Mouse (Mus musculus) heart, embryonic 10.5 days (tissue): ENCODE measurements around the gene 4933412E24Rik. TPM values are rescaled to one million over a fixed set of nuclear protein-coding genes. Genes with fewer than 3 reads are reported as not detected.

Experiments used
- DNase-seq: peaks from one replicate; pipeline ENCODE4 v3.0.0-alpha.2; 2017; ENCODE audit warnings: low spot score
- H3K27ac ChIP-seq: fragments of 300-500 bp; sonication (generic); 2 replicates; pipeline ENCODE4 v1.5.1; 2016; ENCODE audit warnings: mild to moderate bottlenecking
- H3K27me3 ChIP-seq: fragments of 300-500 bp; sonication (generic); 2 replicates; pipeline ENCODE4 v1.6.1; 2016; ENCODE audit warnings: mild to moderate bottlenecking; ENCODE audit not compliant: poor library complexity, insufficient read depth, severe bottlenecking
- H3K36me3 ChIP-seq: fragments of 300-500 bp; sonication (generic); 2 replicates; pipeline ENCODE4 v1.6.1; 2016; ENCODE audit warnings: mild to moderate bottlenecking, moderate library complexity
- H3K4me1 ChIP-seq: fragments of 300-500 bp; sonication (generic); 2 replicates; pipeline ENCODE4 v1.6.1; 2016; ENCODE audit warnings: mild to moderate bottlenecking
- H3K4me3 ChIP-seq: fragments of 300-500 bp; sonication (generic); 2 replicates; pipeline ENCODE4 v1.5.1; 2016; ENCODE audit warnings: mild to moderate bottlenecking, moderate library complexity
- H3K9me3 ChIP-seq: fragments of 300-500 bp; sonication (generic); 2 replicates; pipeline ENCODE4 v1.6.1; 2016; ENCODE audit warnings: mild to moderate bottlenecking, moderate library complexity
- WGBS: fragments of 180-500 bp; shearing (Covaris S2); methylation state at CpG from one replicate; pipeline ENCODE4 v1.1.7; 2016; 5-methylcytosine and 5-hydroxymethylcytosine counted together
- polyA plus RNA-seq: library from polyadenylated mRNA; unstranded; fragments of >200 nt; fragmentation: Nextera tagmentation; extraction: Ambion mirVana; gene quantifications from 2 replicates; pipeline ENCODE4 v1.2.1, GENCODE M21; 2016

Gene 4933412E24Rik
- polyA plus RNA-seq, result not detected in 2 replicates

- Histone ChIP-seq H3K4me3 (no peak within 1 kb of the TSS), H3K27me3 (no peaks in the 10 kb centered on the region), H3K27ac (no peak within 1 kb of the TSS), H3K9me3 (no peaks in the 10 kb centered on the region), H3K36me3 (no peaks in the 10 kb centered on the region), H3K4me1 (peaks cover 18% of the 10 kb centered on the region)
- WGBS, result 91% methylated on average over 7 of the region's 7 CpGs
- DNase-seq, result no peak
These were observed at the start of gene 4933412E24Rik for GRCm38 (mm10) chr15:60016513-60016912. 4933412E24Rik (minus strand) TSS chr15:60016613.

DNA sequence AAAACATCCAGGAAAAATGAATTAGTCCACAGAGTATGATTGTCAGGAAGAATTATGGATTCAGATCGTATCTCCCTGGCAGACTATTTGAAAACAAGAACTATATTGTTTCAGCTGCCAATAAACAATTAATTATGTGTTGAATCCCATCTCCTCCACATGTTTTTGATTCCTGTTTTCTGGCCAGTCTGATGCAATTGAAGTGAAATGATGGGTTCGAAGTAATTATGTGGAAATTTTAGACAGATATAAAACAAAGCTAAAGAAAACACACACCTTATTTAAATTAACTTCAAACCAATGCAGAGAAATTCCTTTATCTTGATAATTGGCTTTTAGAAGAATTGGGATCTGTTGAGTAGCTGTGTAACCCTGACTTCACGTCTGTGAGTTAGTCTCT is 14.3 kb upstream of the 4933412E24Rik start:
- no peaks in the 10 kb centered on the region for H3K9me3 ChIP-seq
- H3K4me3 ChIP-seq, result no peak overlapping the region
- DNase-seq, result no peak
- H3K36me3 ChIP-seq, result no peaks in the 10 kb centered on the region
- H3K27me3 ChIP-seq, result no peaks in the 10 kb centered on the region
- no peak overlapping the region for H3K27ac ChIP-seq
- H3K4me1 ChIP-seq, result no peaks in the 10 kb centered on the region
- 73% methylated on average over 3 of the region's 3 CpGs for WGBS

DNA sequence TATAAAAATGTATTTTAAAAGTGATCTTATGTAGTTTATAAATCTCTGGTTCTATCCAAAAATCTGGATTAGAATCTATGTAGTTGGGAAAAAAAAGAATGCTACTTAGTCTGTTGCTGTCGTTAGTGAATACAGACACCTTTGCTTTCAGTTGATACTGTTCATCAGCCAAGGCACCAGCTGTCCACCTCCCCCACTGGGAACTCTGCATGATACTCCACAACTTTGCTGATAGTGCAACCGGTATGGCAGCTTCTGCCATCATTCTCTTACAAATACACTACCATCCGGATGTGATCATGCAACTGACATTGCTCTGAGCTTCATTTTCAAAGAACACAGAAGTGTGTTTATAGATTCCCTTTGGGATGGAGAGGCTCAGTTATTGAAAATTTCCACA is 4.8 kb upstream of the 4933412E24Rik start:
- DNase-seq, result no peak
- 38% methylated on average over 3 of the region's 3 CpGs for WGBS

DNA sequence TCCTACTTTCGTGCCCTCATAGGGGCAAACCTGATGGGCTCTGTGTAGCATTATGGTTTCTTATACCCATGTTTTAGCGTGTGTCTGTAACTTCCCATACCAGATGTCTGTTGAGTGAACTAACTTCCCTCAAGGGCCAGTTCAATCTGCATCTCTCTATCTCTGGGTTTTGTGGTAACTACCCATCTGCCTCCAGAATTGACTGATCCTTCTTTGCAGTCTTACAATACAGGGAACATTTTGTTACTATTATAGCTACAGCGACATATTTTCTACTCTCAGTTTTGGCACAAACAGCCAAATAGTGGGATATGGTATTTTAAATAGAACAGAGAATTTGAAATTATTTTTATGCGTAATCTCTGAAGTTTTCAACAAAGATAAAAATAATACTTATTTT is 6.2 kb downstream of the 4933412E24Rik start:
- no peak for DNase-seq
- peaks cover 14% of the 10 kb centered on the region for H3K4me1 ChIP-seq
- no peaks in the 10 kb centered on the region for H3K27me3 ChIP-seq
- 87% methylated on average over 4 of the region's 4 CpGs for WGBS
- no peak overlapping the region for H3K27ac ChIP-seq
- no peaks in the 10 kb centered on the region for H3K9me3 ChIP-seq
- no peaks in the 10 kb centered on the region for H3K36me3 ChIP-seq
- no peak overlapping the region for H3K4me3 ChIP-seq

More for the DNA sequence above, 4.8 kb upstream of the 4933412E24Rik start:
- H3K36me3 ChIP-seq, result no peaks in the 10 kb centered on the region
- no peak overlapping the region for H3K4me3 ChIP-seq
- no peaks in the 10 kb centered on the region for H3K4me1 ChIP-seq
- no peaks in the 10 kb centered on the region for H3K27me3 ChIP-seq
- no peak overlapping the region for H3K27ac ChIP-seq
- no peaks in the 10 kb centered on the region for H3K9me3 ChIP-seq

DNA sequence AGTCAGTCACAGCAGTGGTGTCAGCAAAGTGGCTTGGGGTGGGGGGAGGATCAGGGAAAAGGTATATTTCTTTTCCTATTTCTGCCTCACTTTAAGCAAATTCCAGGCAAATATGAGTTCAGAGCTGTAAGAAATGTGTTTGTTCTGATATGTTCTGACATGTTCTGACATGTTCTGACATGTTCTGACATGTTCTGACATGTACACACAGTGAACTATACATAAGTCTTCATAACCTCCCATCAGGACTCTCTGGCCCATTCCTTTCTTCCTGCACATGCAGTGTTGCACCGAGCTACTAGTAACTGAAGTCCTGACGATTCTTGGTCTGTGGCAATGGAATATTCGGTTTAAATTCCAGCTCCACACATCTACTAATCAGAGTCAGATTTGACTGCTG is 6.8 kb downstream of the 4933412E24Rik start:
- Histone ChIP-seq H3K27ac (no peak overlapping the region), H3K36me3 (no peaks in the 10 kb centered on the region), H3K4me3 (no peak overlapping the region), H3K4me1 (peaks cover 8% of the 10 kb centered on the region; the same call in 1 of the 2 replicates), H3K27me3 (no peaks in the 10 kb centered on the region), H3K9me3 (no peaks in the 10 kb centered on the region)
- DNase-seq, result no peak
- WGBS, result 78% methylated on average over 3 of the region's 3 CpGs

- Histone ChIP-seq H3K36me3 (no peaks in the 10 kb centered on the region), H3K27me3 (no peaks in the 10 kb centered on the region), H3K9me3 (no peaks in the 10 kb centered on the region), H3K4me1 (no peaks in the 10 kb centered on the region), H3K4me3 (no peak overlapping the region), H3K27ac (no peak overlapping the region)
- WGBS, result 75% methylated on average over 4 of the region's 4 CpGs
- no peak for DNase-seq
These were observed 32.6 kb downstream of the 4933412E24Rik start for GRCm38 (mm10) chr15:59983777-59984176.

- Histone ChIP-seq H3K27me3 (no peaks in the 10 kb centered on the region), H3K27ac (no peak overlapping the region), H3K4me1 (no peaks in the 10 kb centered on the region; the same call in 1 of the 2 replicates)
These were observed 41.1 kb downstream of the 4933412E24Rik start for GRCm38 (mm10) chr15:59975310-59975709.

DNA sequence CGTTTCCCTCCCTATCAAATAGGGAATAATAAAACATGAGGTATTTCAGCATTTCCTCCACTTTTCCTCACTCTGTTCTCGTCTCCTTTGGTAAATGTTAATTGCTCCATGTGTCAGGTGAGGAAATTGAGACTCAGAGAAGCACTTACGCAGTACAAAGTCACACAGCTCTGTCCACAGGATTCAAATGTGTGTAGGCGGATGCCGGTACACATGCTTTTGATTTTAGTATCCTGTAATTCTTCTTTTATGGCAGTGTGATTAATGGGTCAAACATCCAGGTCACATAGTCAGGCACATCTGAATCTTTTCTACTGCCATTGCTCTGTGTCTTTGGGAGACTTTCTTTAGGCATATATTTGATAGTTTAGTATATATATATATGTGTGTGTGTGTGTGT is 41.8 kb downstream of the 4933412E24Rik start:
- DNase-seq, result no peak
- H3K4me1 ChIP-seq, result no peaks in the 10 kb centered on the region; the same call in 1 of the 2 replicates
- WGBS, result 66% methylated on average over 5 of the region's 5 CpGs
- H3K36me3 ChIP-seq, result no peaks in the 10 kb centered on the region
- H3K27me3 ChIP-seq, result no peaks in the 10 kb centered on the region
- H3K4me3 ChIP-seq, result no peak overlapping the region
- H3K27ac ChIP-seq, result no peak overlapping the region
- no peaks in the 10 kb centered on the region for H3K9me3 ChIP-seq

More at GRCm38 (mm10) chr15:59975310-59975709, 41.1 kb downstream of the 4933412E24Rik start:
- H3K36me3 ChIP-seq, result no peaks in the 10 kb centered on the region
- WGBS, result 39% methylated on average over 3 of the region's 3 CpGs
- no peak overlapping the region for H3K4me3 ChIP-seq
- no peak for DNase-seq
- H3K9me3 ChIP-seq, result no peaks in the 10 kb centered on the region

- Histone ChIP-seq H3K27ac (no peak overlapping the region), H3K9me3 (no peaks in the 10 kb centered on the region), H3K4me3 (no peak overlapping the region), H3K4me1 (no peaks in the 10 kb centered on the region; the same call in 1 of the 2 replicates), H3K27me3 (no peaks in the 10 kb centered on the region), H3K36me3 (no peaks in the 10 kb centered on the region)
- WGBS, result 84% methylated on average over 7 of the region's 7 CpGs
- DNase-seq, result no peak
These were observed 42.5 kb downstream of the 4933412E24Rik start for GRCm38 (mm10) chr15:59973651-59974519.
